Mouse (Mus musculus) neural tube, embryonic 12.5 days (tissue): ENCODE results near the gene Gkap1. TPM values are rescaled to one million over a fixed set of nuclear protein-coding genes. Genes with fewer than 3 reads are reported as not detected.
A peak's percentile ranks its signal among the peaks of the same experiment; 100 is the strongest.

ENCODE experiments used
- ATAC-seq: fragments of 200-750 bp; cut with Nextera tagmentation; 2 replicates; pipeline ENCODE4 v1.8.0; 2017; ENCODE audit warnings: low read depth, mild to moderate bottlenecking, moderate TSS enrichment, moderate library complexity; ENCODE audit not compliant: low FRiP score
- H3K27ac ChIP-seq: fragments of 300-500 bp; sonication (generic); 2 replicates; pipeline ENCODE4 v1.5.1; 2016
- H3K27me3 ChIP-seq: fragments of 300-500 bp; sonication (generic); replicated peaks from 2 replicates; pipeline ENCODE4 v1.6.1; 2016; ENCODE audit warnings: mild to moderate bottlenecking
- H3K36me3 ChIP-seq: fragments of 300-500 bp; sonication (generic); 2 replicates; pipeline ENCODE4 v1.6.1; 2016; ENCODE audit warnings: mild to moderate bottlenecking
- H3K4me1 ChIP-seq: fragments of 300-500 bp; sonication (generic); 2 replicates; pipeline ENCODE4 v1.6.1; 2016
- H3K4me2 ChIP-seq: fragments of 300-500 bp; sonication (generic); replicated peaks from 2 replicates; pipeline ENCODE4 v1.6.1; 2016; ENCODE audit warnings: mild to moderate bottlenecking
- H3K4me3 ChIP-seq: fragments of 300-500 bp; sonication (generic); 2 replicates; pipeline ENCODE4 v1.5.1; 2016
- H3K9ac ChIP-seq: fragments of 300-500 bp; sonication (generic); 2 replicates; pipeline ENCODE4 v1.6.1; 2016; ENCODE audit warnings: mild to moderate bottlenecking
- H3K9me3 ChIP-seq: fragments of 300-500 bp; sonication (generic); 2 replicates; pipeline ENCODE4 v1.6.1; 2016; ENCODE audit warnings: mild to moderate bottlenecking
- WGBS: fragments of 180-500 bp; shearing (Covaris S2); methylation state at CpG from one replicate; pipeline ENCODE4 v1.1.7; 2016; 5-methylcytosine and 5-hydroxymethylcytosine counted together
- polyA plus RNA-seq: library from polyadenylated mRNA; unstranded; fragments of >200 nt; fragmentation: Nextera tagmentation; extraction: Ambion mirVana; gene quantifications from 2 replicates; pipeline ENCODE4 v1.2.1, GENCODE M21; 2016

The Gkap1 gene
- polyA plus RNA-seq: 52.4 and 53.5 TPM in 2 replicates

DNA sequence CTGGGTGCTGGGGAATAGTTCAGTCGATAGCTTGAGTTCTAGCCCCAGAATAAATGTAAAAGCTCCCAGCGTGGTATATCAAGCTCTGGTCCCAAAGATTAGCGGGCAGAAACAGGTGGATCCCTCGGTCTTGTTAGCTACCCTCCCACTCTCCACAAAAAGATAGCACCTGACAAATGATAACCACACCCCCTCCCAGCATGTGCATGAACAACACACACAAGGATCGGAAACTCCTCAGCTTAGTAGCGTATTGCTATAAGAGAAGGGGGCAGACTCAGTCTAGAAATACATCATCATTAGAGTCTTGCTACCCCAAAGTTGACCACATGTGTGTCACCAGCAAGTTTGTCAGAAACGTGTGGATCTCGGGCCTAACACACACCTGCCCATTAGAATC, at the start of gene Gkap1:
Gkap1 (minus strand) TSS at position 101 of the 400 bp plus-strand sequence.
- H3K4me2 ChIP-seq: peak within 1 kb of the TSS; percentile 81
- peak within 1 kb of the TSS; percentile 89 for H3K9ac ChIP-seq
- no peaks in the 10 kb centered on the region for H3K27me3 ChIP-seq
- peaks cover 20% of the 10 kb centered on the region for H3K4me1 ChIP-seq
- peak within 1 kb of the TSS; percentile 96 for H3K4me3 ChIP-seq
- H3K27ac ChIP-seq: no peak within 1 kb of the TSS
- no peaks in the 10 kb centered on the region for H3K9me3 ChIP-seq
- no peak for ATAC-seq
- 71% methylated on average over 8 of the region's 8 CpGs for WGBS
- H3K36me3 ChIP-seq: no peaks in the 10 kb centered on the region

DNA sequence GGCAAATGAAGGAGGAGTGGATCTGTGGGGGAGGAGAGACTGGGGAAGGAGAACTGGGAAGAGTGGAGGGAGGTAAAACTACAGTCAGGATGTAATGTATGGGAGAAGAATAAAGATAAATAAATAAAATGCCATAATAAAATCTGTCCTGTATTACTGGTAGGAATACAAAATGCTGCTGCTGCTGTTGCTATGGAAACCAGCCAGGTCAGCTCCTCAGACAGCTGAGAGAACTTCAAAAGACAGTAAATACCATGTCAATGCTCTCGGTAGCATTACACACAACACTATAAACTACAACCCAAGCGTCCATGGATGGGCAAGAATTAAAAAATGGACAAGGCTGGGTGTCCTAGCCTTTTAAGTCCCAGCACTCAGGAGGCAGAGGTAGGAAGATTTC, 42.3 kb upstream of the Gkap1 start:
- Histone ChIP-seq H3K4me3 (no peak overlapping the region), H3K4me1 (no peaks in the 10 kb centered on the region), H3K36me3 (no peaks in the 10 kb centered on the region), H3K27me3 (no peaks in the 10 kb centered on the region), H3K9ac (no peak overlapping the region), H3K9me3 (no peaks in the 10 kb centered on the region), H3K4me2 (no peak overlapping the region), H3K27ac (no peak overlapping the region)
- 55% methylated on average over 2 of the region's 2 CpGs for WGBS
- no peak for ATAC-seq

DNA sequence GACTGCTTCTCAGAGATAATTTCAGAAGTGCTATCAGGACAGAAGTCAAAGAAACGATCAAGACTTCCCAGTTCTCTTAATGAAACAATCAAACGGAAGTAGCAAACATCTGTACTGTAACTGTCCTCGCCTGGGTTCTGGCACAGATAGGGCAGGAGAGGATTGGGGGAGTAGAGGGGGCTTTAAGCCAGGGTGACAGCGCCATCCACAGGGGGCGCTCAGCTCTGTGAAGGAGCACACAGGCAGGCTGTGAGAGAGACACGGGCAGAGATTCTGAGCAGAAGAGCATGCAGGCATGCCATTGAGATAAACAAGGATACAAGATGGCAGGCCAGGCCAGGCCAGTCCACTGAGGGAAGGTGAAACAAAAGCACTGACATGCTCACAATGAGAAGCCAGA, 39.5 kb upstream of the Gkap1 start:
- no peak overlapping the region for H3K27ac ChIP-seq
- H3K9ac ChIP-seq: no peak overlapping the region
- no peaks in the 10 kb centered on the region for H3K4me1 ChIP-seq
- no peaks in the 10 kb centered on the region for H3K36me3 ChIP-seq
- no peak overlapping the region for H3K4me2 ChIP-seq
- 72% methylated on average over 6 of the region's 6 CpGs for WGBS
- H3K9me3 ChIP-seq: no peaks in the 10 kb centered on the region
- H3K27me3 ChIP-seq: no peaks in the 10 kb centered on the region
- H3K4me3 ChIP-seq: no peak overlapping the region
- ATAC-seq: no peak

DNA sequence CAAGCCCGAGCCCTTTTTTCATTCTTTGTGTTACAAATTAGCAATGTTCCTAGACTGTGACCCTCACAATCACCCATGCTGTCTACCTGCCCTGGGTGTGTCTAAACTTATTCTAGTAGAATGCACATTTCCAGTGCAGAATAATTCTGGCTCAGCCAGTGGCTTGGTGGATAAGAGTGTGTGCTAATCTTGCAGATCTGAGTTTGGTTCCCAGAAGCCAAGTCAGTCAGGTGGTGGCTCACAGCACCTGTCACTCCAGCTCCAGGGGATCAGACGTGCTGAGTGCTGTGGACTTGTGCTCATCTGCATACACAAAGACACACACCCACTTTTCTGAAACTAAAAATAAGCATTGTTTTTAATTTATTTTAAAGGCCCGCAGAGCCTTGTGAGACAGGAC, 38.3 kb upstream of the Gkap1 start:
- Histone ChIP-seq H3K4me2 (no peak overlapping the region), H3K4me1 (no peaks in the 10 kb centered on the region), H3K9me3 (no peaks in the 10 kb centered on the region), H3K27me3 (no peaks in the 10 kb centered on the region), H3K9ac (no peak overlapping the region), H3K27ac (no peak overlapping the region), H3K36me3 (no peaks in the 10 kb centered on the region), H3K4me3 (no peak overlapping the region)
- no peak for ATAC-seq
- 82% methylated on average over 3 of the region's 3 CpGs for WGBS

DNA sequence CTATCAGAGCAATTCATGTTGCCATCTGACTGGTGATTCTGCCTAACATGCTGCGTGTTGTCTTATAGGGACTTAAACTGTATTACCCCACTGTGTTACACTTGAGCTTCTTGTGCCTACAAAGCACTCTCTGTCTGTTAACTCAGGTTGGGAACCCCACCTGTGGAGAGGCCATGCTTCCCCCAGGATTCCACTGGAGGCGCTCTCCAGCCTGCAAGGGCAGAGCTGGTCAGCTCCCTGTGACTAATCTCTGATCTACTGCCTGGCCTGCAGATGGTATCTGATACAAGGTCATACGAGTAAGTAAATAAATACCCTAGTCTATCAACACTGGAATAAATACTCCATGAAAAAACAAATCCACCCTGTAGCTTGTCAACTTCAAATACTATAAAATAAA, 35.9 kb upstream of the Gkap1 start:
- H3K27me3 ChIP-seq: no peaks in the 10 kb centered on the region
- H3K9ac ChIP-seq: no peak overlapping the region
- 58% methylated on average over 3 of the region's 3 CpGs for WGBS
- H3K36me3 ChIP-seq: no peaks in the 10 kb centered on the region
- H3K4me1 ChIP-seq: no peaks in the 10 kb centered on the region
- H3K27ac ChIP-seq: no peak overlapping the region
- H3K9me3 ChIP-seq: no peaks in the 10 kb centered on the region
- no peak overlapping the region for H3K4me3 ChIP-seq
- no peak overlapping the region for H3K4me2 ChIP-seq
- ATAC-seq: no peak

DNA sequence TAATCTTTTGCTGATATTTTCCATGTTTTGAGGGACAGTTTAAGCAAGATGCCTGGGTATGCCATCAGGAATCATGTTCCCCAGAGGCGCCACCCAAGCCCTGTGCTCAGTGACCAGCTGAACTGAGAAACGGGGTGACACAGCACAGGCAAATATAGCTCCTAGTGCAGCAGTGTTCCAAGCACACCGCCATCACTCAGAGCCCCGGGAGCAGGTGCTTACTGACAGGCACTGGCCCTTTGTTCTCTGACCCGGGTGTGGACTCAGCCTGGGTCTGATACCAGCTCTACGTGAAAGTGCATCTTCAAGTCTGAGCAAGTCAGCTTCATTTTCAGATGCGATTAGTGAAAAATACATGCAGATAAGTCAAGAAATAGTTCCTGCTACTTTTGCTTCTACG, 34.0 kb upstream of the Gkap1 start:
- no peak overlapping the region for H3K9ac ChIP-seq
- no peak for ATAC-seq
- H3K27ac ChIP-seq: no peak overlapping the region
- H3K9me3 ChIP-seq: no peaks in the 10 kb centered on the region
- no peaks in the 10 kb centered on the region for H3K27me3 ChIP-seq
- H3K36me3 ChIP-seq: no peaks in the 10 kb centered on the region
- no peak overlapping the region for H3K4me3 ChIP-seq
- H3K4me2 ChIP-seq: no peak overlapping the region
- WGBS: 68% methylated on average over 8 of the region's 8 CpGs
- H3K4me1 ChIP-seq: no peaks in the 10 kb centered on the region

DNA sequence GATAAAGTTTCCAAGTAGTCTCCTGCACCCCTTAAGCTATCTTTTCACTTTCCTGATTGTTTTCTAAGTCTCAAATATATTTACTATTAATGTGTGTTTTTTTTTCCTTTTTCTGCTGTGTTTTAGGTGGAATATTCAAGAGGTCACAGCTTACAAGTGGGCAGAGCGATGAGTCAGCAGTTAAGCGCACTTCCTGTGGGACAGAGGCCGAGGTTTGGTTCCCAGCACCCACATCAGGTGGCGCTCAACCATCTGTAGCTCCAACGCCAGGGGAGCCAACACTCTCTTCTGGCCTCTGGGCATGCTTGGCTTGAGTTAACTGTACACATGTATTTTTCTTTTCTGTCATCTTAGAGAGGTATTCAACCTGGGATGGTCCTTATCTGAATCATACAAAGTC, 32.0 kb upstream of the Gkap1 start:
- H3K4me3 ChIP-seq: no peak overlapping the region
- no peaks in the 10 kb centered on the region for H3K27me3 ChIP-seq
- no peak for ATAC-seq
- no peak overlapping the region for H3K9ac ChIP-seq
- no peaks in the 10 kb centered on the region for H3K4me1 ChIP-seq
- H3K9me3 ChIP-seq: no peaks in the 10 kb centered on the region
- H3K36me3 ChIP-seq: no peaks in the 10 kb centered on the region
- no peak overlapping the region for H3K27ac ChIP-seq
- 96% methylated on average over 5 of the region's 5 CpGs for WGBS
- H3K4me2 ChIP-seq: no peak overlapping the region

DNA sequence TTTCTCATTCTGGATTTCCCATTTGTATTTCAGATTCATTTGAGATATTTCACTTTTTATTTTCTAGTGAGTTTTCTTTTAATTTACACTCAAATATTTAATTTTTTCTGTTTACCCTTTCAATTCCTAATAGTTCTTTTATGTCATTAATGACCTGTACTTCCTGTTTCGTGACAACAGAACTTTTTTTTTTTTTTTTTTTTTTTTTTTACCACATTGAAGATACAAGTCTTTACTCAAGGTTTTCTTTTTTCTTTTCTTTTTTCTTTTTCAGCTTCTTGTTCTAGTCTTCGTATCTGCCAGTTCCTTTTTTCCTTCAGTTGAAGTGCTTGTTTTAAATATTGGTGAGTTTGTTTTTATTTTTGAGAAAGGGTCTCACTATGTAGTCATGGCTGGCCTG, 29.7 kb upstream of the Gkap1 start:
- H3K4me3 ChIP-seq: no peak overlapping the region
- no peaks in the 10 kb centered on the region for H3K27me3 ChIP-seq
- no peak for ATAC-seq
- no peak overlapping the region for H3K4me2 ChIP-seq
- H3K36me3 ChIP-seq: no peaks in the 10 kb centered on the region
- no peaks in the 10 kb centered on the region for H3K4me1 ChIP-seq
- H3K9ac ChIP-seq: no peak overlapping the region
- whole genome bisulfite sequencing: 89% methylated on average over 2 of the region's 2 CpGs
- no peaks in the 10 kb centered on the region for H3K9me3 ChIP-seq
- no peak overlapping the region for H3K27ac ChIP-seq

DNA sequence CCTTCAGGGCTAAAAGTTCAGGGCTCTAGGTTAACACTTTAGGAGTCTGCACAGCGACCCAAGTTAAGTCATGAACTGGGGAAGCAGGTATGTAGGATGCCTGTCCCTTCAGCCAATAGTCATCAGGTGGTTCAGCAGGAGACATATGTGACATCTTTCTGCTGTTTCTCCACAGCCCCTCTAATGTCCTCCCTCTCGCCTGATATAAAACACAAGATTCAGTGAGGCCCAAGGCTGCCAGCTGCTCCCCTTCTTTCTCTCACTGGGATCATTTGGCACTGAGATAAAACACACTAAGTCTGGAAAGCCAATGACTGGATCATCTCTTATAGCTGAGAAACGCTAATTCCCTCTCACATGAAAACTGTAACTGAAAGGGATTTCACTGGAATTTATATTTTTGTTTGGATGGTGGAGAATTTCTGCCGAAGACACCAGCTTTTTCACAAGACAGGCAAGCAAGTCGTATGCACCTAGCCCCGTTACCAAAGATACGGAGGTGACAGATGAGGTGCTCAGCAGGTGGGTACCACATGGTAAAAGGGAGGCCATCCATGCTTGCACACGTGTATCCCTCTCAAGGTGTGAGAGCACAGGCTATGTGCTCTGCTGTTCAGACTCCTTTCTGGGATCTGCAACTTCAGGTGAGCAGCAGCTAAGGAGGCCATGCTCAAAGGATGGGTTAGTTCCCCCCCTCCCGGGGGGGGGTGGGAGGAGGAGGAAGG, 27.1 kb upstream of the Gkap1 start:
- H3K9ac ChIP-seq: no peak overlapping the region
- WGBS: 81% methylated on average over 9 of the region's 9 CpGs
- no peaks in the 10 kb centered on the region for H3K4me1 ChIP-seq
- no peak overlapping the region for H3K4me3 ChIP-seq
- H3K36me3 ChIP-seq: no peaks in the 10 kb centered on the region
- H3K4me2 ChIP-seq: no peak overlapping the region
- no peaks in the 10 kb centered on the region for H3K27me3 ChIP-seq
- ATAC-seq: no peak
- H3K27ac ChIP-seq: no peak overlapping the region
- no peaks in the 10 kb centered on the region for H3K9me3 ChIP-seq

DNA sequence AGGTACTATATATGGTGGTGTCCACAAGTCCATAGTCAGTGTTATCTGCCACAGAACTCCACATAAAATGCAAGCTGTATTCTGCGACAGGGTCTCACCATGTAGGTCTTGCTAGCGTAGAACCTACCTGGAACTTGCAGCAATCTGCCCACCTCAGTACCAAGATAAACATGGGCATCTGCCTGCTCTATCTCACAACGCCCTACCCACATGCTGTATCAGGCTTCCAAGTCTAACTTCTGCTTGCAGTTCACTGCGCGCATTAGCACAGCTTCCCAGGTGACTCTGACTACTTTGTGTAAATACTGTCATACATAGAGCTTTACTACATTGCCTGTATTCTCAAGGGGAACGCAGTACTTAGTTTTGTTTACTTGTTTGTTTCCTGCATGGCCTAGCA, 26.5 kb upstream of the Gkap1 start:
- H3K4me1 ChIP-seq: no peaks in the 10 kb centered on the region
- no peaks in the 10 kb centered on the region for H3K36me3 ChIP-seq
- no peaks in the 10 kb centered on the region for H3K27me3 ChIP-seq
- no peak overlapping the region for H3K4me2 ChIP-seq
- no peaks in the 10 kb centered on the region for H3K9me3 ChIP-seq
- 94% methylated on average over 6 of the region's 6 CpGs for WGBS
- H3K27ac ChIP-seq: no peak overlapping the region
- H3K9ac ChIP-seq: no peak overlapping the region
- ATAC-seq: no peak
- no peak overlapping the region for H3K4me3 ChIP-seq

DNA sequence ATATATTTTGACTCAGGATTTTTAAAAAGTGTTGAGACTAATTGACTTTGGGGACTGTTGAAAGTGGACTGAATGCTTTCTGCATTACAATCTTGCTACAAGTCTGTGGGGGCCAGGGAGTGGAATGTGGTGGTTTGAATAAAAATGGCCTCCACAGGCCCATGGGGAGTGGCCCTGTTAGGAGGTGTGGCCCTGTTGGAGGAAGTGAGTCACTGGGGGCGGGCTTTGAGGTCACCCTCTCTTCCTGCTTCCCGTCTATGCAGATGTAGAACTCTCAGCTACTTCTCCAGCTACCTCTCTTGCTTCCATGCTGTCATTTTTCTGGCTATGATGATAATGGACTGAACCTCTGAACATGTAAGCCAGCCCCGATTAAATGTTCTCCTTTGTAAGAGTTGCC, 23.3 kb upstream of the Gkap1 start:
- no peak overlapping the region for H3K4me2 ChIP-seq
- no peaks in the 10 kb centered on the region for H3K9me3 ChIP-seq
- H3K27ac ChIP-seq: no peak overlapping the region
- WGBS: 88% methylated on average over 3 of the region's 3 CpGs
- no peaks in the 10 kb centered on the region for H3K27me3 ChIP-seq
- H3K4me1 ChIP-seq: no peaks in the 10 kb centered on the region
- H3K4me3 ChIP-seq: no peak overlapping the region
- H3K36me3 ChIP-seq: no peaks in the 10 kb centered on the region
- H3K9ac ChIP-seq: no peak overlapping the region
- no peak for ATAC-seq

DNA sequence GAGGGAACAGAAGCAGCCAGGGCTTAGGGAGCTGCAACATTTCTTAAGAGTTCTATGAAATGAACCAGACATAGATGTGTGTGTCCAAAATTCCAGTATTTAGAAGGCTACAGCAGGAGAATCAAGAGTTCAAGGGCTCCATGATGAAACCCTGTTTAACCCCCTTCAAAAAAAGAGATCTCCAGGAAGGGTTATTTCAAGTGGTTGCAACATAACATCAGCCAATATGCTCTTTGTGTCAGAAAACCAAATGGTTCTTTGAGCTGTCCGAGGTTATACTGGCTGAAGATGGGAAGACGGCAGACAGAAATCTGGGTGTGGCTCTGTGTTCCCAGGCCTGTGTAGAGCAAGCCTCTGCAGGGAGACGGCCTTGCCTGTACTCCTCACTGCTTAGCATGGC, 20.1 kb upstream of the Gkap1 start:
- Histone ChIP-seq H3K4me3 (no peak overlapping the region), H3K27me3 (no peaks in the 10 kb centered on the region), H3K4me2 (no peak overlapping the region), H3K36me3 (no peaks in the 10 kb centered on the region), H3K4me1 (peaks cover 6% of the 10 kb centered on the region), H3K9ac (no peak overlapping the region), H3K27ac (no peak overlapping the region), H3K9me3 (no peaks in the 10 kb centered on the region)
- WGBS: 84% methylated on average over 3 of the region's 3 CpGs
- ATAC-seq: no peak

DNA sequence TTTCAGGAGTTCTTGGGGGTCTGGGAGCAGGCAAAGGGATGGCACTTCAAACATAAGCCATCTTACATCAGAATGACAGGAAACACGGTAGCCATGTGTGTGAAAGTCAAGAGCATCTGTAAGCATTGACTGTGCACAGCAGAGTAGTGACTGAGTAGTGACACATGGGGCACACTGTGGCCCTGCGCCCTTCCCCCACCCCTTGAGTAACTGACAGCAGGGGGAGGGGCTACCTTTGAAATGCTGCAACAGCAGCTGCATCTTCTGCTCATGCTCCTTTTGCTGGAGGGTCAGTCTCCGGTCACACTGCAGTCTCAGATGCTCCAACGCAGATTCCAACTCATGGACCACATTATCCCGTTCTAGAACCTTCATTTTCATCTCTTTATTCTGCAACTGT, 17.3 kb upstream of the Gkap1 start:
- Histone ChIP-seq H3K9ac (no peak overlapping the region), H3K27me3 (no peaks in the 10 kb centered on the region), H3K27ac (no peak overlapping the region), H3K4me1 (peaks cover 6% of the 10 kb centered on the region), H3K4me2 (no peak overlapping the region), H3K4me3 (no peak overlapping the region), H3K36me3 (no peaks in the 10 kb centered on the region), H3K9me3 (no peaks in the 10 kb centered on the region)
- peak; percentile 72 for ATAC-seq
- WGBS: 9% methylated on average over 5 of the region's 5 CpGs
